Mouse (Mus musculus) right cerebral cortex, postnatal 36 days (tissue): ENCODE measurements around the gene 9430015G10Rik.

Experiments used
- DNase-seq, 2 experiments: peaks; one replicate each; pipeline ENCODE4 v3.0.0; 2022; ENCODE audit warnings: low spot score in 2 of 2, mixed read lengths in 1 of 2

Gene 9430015G10Rik

DNA sequence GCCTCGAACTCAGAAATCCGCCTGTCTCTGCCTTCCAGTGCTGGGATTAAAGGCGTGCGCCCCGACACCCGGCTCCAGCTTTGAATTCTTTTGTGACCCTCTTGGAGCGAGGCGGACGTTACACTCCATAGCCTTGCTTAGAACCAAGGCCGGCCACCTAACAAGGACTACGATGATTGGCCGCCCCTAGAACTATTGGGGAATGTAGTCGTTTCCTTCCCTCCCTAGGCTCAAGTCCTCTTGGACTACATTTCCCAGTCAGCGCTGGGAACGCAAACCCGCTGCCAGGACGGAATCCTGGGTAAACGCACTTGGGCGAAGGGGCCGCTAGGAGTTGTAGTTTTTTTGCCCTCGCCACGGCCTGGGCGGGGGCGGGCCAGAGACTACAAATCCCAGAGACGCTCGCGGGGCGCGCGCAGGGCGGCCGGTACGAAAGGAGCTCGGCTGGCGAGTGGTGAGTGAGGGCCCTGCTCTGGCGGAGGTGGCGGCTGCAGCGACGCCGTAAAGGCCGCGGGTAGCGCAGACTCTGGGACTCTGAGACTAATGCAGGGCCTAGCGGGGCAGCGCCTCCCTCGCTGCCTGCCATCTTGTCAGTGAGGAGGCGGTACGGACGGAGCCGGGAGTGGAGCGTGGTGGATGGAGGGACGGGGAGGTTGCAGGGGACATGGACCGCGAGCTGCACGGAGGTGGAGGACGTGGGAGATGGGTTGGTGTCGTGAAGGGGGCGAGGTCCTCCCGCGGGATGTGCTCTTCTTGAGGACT is at the start of gene 9430015G10Rik:
Gene 9430015G10Rik (plus strand): TSS at position 413 of the 762 bp plus-strand sequence.
- DNase-seq = peak; percentile 98

- no peak for DNase-seq
Measured at GRCm38 (mm10) chr4:156063861-156064509, 45.8 kb upstream of the 9430015G10Rik start.

GRCm38 (mm10) chr4:156064510-156064897 is 45.3 kb upstream of the 9430015G10Rik start:
- DNase-seq = no peak

GRCm38 (mm10) chr4:156065156-156065894 is 44.5 kb upstream of the 9430015G10Rik start:
- DNase-seq = no peak

- no peak for DNase-seq
Measured at GRCm38 (mm10) chr4:156067256-156067949, 42.4 kb upstream of the 9430015G10Rik start.

DNA sequence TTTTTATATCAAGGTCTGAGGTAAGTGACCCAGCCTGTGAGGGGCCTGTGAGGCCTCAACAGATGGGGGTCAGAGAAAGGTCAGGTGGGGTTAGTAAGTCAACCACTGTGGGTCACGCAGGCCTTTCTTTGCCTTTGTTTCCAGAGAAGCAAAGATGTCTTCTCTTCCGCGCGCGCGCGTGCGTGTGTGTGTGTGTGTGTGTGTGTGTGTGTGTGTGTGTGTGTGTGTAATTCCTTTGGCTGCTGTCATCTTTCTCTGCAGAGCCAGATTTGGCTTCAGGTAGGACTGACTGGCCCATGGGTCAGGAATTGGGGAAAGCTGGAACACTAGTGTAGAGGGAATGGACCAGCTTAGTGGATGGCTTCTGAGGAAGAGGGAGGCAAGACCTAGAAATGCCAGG is 40.1 kb upstream of the 9430015G10Rik start:
- DNase-seq = no peak

DNA sequence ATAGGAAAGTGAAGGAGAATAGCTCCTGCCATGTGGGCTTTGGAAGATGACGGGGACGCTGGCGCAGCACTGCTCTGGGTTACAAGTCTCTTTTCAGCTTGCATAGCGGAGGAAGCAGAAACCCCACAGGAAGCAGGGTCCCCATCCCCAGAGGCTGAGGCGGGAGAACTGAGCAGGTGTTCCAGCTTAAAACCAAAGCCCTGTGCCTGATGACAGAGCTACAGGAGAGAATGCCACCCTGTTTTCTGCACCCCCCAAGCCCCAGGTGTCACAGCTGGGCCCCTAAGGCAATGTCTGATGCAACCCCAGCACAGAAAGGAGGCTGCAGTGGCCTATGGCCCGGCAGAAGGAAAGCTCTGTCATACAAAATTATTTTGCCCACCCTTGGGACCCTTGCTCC is 39.5 kb upstream of the 9430015G10Rik start:
- DNase-seq = no peak

GRCm38 (mm10) chr4:156070716-156071115 is 39.1 kb upstream of the 9430015G10Rik start:
- no peak for DNase-seq

GRCm38 (mm10) chr4:156076911-156077382 is 32.8 kb upstream of the 9430015G10Rik start:
- no peak for DNase-seq

GRCm38 (mm10) chr4:156077499-156078301 is 32.1 kb upstream of the 9430015G10Rik start:
- no peak for DNase-seq

DNA sequence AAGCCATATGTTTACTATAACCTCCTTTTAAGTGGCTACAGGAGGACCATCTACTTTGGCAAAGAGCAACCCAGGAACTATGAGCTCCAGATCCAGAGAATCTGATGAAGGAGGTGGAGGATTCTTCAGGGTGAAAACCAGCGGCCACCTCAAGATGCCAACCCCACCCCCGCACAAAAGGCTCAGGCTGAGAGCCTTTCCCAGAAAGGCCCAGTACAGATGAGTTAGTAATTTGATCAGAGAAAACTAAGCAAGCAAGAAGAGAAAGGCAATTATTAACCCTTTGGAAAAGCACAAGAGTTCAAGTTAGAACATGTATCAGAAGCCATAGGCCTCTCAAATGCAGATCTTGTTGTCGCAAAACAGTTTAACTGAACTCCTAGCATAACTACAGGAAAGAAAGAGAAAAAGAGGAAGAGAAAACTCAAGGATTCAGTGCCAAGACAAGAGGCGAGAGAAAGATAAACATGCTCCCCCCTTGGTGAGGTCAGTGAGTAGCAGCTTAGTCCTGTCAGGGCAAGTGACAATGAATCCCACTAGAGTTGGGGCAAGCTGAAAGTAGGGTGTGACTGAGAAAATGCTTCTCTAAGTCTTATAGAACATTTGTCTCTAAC is 27.1 kb upstream of the 9430015G10Rik start:
- DNase-seq = no peak

DNA sequence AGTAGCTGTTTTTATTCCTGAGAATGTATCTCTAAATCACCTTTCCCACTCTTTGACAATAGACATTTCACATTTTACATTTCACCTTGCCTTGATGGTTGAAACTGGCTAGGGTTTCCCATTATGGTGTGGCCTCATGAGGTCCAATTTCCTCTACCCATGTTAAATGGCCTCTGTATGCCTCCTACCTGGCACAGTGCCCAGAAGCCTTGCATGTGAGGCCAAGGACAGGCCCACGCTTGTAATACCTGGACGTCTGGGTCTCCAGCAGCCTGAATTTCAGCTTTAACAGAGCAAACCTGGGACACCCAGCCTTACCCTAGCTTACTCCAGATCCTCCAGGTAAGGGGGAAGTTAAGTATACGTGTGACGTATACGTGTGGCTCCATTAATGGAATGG is 26.4 kb upstream of the 9430015G10Rik start:
- no peak for DNase-seq

GRCm38 (mm10) chr4:156084096-156084879 is 25.5 kb upstream of the 9430015G10Rik start:
- DNase-seq = no peak

GRCm38 (mm10) chr4:156085256-156085655 is 24.5 kb upstream of the 9430015G10Rik start:
- no peak for DNase-seq

DNA sequence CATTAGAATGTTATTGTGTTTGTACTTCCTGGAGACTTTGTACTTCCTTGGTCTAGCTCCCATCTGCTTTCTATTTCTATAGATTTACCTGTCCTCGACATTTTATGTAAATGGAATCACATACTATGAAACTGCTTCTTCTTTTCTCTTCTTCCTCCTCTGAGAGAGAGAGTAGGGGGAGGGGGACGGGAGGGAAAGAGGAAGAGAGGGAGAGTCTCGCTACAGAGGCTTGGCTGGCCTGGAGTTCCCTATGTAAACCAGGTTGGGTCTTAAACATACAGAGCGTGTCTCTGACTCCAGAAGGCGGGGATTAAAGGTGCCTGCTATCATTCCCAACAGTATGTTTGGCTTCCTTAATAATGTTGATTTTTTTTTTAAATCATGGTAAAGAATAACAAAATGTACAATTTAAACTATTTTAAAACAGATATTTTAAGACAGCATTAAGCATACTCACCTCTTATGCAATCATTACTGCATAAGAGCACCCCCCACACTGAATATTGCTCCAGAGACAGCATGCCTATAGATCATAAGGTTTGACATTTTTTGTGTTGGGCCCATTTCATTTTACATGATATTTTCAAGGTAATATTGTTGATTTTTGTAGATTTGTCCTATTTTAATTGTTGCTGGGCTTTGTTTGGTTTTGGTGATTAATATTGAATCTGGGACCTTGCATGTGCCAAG is 22.2 kb upstream of the 9430015G10Rik start:
- DNase-seq = no peak

DNA sequence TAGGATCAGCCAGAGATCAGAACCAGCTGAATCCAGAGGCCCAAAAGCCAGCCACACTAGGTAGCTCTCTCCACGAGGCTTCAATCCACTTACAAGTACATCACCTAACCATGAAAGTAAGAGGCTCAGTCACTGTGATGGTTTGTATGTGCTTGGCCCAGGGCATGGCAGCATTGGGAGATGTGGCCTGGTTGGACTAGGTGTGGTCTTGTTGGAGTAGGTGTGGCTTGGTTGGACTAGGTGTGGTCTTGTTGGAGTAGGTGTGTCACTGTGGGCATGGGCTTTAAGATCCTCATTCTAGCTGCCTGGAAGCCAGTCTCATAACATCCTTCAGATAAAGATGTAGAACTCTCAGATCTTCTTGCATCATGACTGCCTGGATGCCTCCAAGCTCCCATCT is 18.5 kb upstream of the 9430015G10Rik start:
- DNase-seq = no peak

DNA sequence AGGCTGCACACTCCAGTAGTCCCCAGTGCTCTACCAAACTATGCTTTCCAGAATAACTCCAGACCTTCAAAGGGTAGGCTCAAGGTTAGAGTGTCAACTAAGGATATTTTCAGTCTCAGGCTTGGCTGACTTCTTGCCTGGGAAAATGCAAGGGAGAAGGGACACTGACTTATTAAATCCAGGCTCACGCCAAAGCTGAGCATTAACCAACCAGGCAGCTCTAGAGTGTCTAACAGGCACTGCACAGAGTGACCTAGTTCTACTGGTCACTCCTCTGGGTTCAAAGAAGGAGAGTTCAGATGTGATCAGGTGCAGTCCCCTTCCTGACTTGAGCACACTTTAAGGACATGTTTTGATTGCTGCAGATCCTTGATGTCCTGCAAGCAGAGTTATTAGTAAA is 17.0 kb upstream of the 9430015G10Rik start:
- DNase-seq = no peak

- no peak for DNase-seq
Measured at GRCm38 (mm10) chr4:156093758-156094157, 16.0 kb upstream of the 9430015G10Rik start.

- DNase-seq = no peak
Measured at GRCm38 (mm10) chr4:156096191-156096590, 13.6 kb upstream of the 9430015G10Rik start.
